In the genomic region with DNA sequence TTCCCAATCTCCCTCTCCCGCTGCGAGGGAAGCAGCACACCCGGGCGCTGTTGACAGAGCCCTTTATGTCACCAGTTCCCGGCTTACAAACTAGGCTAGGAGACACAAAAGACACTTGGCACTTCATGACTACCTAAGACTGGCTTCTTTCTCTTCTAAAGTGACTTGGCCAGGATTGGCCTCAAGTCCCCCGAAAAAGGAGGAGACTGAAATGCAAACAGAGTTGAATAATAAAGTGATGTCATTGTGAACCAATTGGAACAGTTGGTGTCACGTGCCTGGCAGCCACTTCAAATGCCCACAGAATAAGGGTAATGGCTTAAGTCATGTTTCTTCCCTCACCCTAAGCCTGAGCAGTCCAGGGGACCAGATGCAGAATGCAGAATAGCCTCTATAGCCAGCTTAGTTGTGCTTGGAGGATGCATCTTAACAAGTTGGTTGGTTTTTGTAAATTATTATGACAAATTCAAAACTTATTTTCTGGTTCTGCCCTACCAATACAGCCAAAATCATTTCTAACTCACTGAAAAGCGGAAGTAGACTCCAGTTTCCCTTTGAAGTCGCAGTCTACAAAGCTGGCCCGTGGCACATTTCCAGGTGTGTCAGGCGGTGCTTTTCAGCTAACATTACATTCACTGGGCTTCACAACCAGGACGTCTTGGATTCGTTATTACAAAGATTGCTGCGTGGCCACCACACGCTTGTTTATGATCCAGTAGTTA, we compare ENCODE assay signal across 8 mouse cellular contexts.
DNase-seq lines count a peak whose midpoint lies in the region; ATAC-seq and TF ChIP-seq lines count a peak whose summit lies in the region.

No protein-coding gene starts in this region.

- dilution Hi-C loops in CH12.LX (cut with MboI; ENCODE audit: extremely low pct_ligation_motif_present, extremely low pct_unique_long_range_greater_than_20kb, low sequenced_read_pairs): no loop called here

- no peak for TF ChIP-seq POLR2A in CH12.LX (IDR thresholded peaks at IDR 0.05; ENCODE audit: low read depth, low read length)

- no peak overlapping the region for H3K9ac ChIP-seq in CH12.LX (ENCODE audit: insufficient read depth, low read depth)
- no peak overlapping the region for H3K9ac ChIP-seq in limb, embryonic 15.5 days

- no peaks in the 10 kb centered on the region for H3K36me3 ChIP-seq in CH12.LX (replicated peaks in 1 of 2; ENCODE audit: control insufficient read depth in 1 of 2, insufficient read depth in 1 of 2, low read length in 1 of 2)
- no peaks in the 10 kb centered on the region for H3K36me3 ChIP-seq in limb, embryonic 15.5 days

- H3K27me3 ChIP-seq in CH12.LX (replicated peaks): no peaks in the 10 kb centered on the region
- H3K27me3 ChIP-seq in limb, embryonic 15.5 days: no peaks in the 10 kb centered on the region

- peaks cover 4 to 5% of the 10 kb centered on the region in 2 experiments; a peak in 2 of 4 replicates for H3K4me1 ChIP-seq in CH12.LX (ENCODE audit: control insufficient read depth in 1 of 2, insufficient read depth in 2 of 2)
- peaks cover 22% of the 10 kb centered on the region for H3K4me1 ChIP-seq in limb, embryonic 15.5 days

- peak; percentile 62; the same call in 1 of the 2 replicates for TF ChIP-seq EP300 in CH12.LX (IDR thresholded peaks at IDR 0.05; ENCODE audit: low read length)

- H3K27ac ChIP-seq in CH12.LX (ENCODE audit: insufficient read depth, low read depth): no peak overlapping the region
- H3K27ac ChIP-seq in limb, embryonic 15.5 days: peak overlapping the region; percentile 14; the same call in 1 of the 2 replicates

- TF ChIP-seq RAD21 in CH12.LX (IDR thresholded peaks at IDR 0.05; ENCODE audit: low read depth, low read length): no peak

- DNase-seq in layer of hippocampus, adult 11-12 months (ENCODE audit: low spot score): peak; percentile 49
- DNase-seq in layer of hippocampus, adult 9-10 months (ENCODE audit: low spot score): no peak
- no peak for DNase-seq in CH12.LX (ENCODE audit: extremely low read depth)
- peak; percentile 64 to 72 for DNase-seq in adrenal gland, postnatal 36 days
- peak; percentile 39 for DNase-seq in heart, postnatal 4 days
- peak; percentile 49 for DNase-seq in thymus, postnatal 14 days
- no peak for DNase-seq in spleen, adult 12 weeks (ENCODE audit: low spot score)

- peak overlapping the region; percentile 50; the same call in 1 of the 2 replicates for H3K4me2 ChIP-seq in CH12.LX (ENCODE audit: insufficient read depth, low read depth, poor library complexity, severe bottlenecking)
- no peak overlapping the region; the same call in 1 of the 2 replicates for H3K4me2 ChIP-seq in limb, embryonic 15.5 days

- no peak for ATAC-seq in limb, embryonic 15.5 days (ENCODE audit: insufficient number of reproducible peaks, low FRiP score, low TSS enrichment, low read depth)

- no peak overlapping the region for H3K4me3 ChIP-seq in CH12.LX (replicated peaks in 1 of 3; ENCODE audit: low read depth in 2 of 3, low read length in 2 of 3, poor library complexity in 1 of 3)
- no peak overlapping the region for H3K4me3 ChIP-seq in limb, embryonic 15.5 days

- H3K9me3 ChIP-seq in CH12.LX (replicated peaks; ENCODE audit: low read length): no peaks in the 10 kb centered on the region
- H3K9me3 ChIP-seq in limb, embryonic 15.5 days: no peaks in the 10 kb centered on the region

- H3K79me2 ChIP-seq in CH12.LX (replicated peaks; ENCODE audit: control insufficient read depth, extremely low read depth, insufficient read depth, poor library complexity, severe bottlenecking): no peaks in the 10 kb centered on the region

- in situ Hi-C loops in CH12.LX (cut with MboI; ENCODE audit: low pct_ligation_motif_present, low pct_unique_long_range_greater_than_20kb, low sequenced_read_pairs): no loop called here

- no peak for TF ChIP-seq CTCF in CH12.LX (conservative IDR thresholded peaks at IDR 0.05 in 1 of 2, IDR thresholded peaks at IDR 0.05 in 1 of 2; ENCODE audit: low read depth in 2 of 2, low read length in 2 of 2)

- 36% methylated on average over 15 of the region's 15 CpGs for WGBS in limb, embryonic 15.5 days

TF ChIP-seq in CH12.LX, 34 proteins besides CTCF, POLR2A, EP300 and RAD21:
- TF ChIP-seq MAZ (IDR thresholded peaks at IDR 0.05; ENCODE audit: low read depth, low read length) (no peak), ZMIZ1 (IDR thresholded peaks at IDR 0.05; ENCODE audit: low read depth, low read length) (no peak), UBTF (IDR thresholded peaks at IDR 0.05; ENCODE audit: low read depth, low read length) (no peak), ETS1 (conservative IDR thresholded peaks at IDR 0.05; ENCODE audit: low read depth, low read length) (no peak), USF1 (IDR thresholded peaks at IDR 0.05; ENCODE audit: low read depth, low read length) (peak; percentile 43), IRF4 (IDR thresholded peaks at IDR 0.05; ENCODE audit: low read depth, low read length) (0 out of 2 replicates have a peak, but pooled peaks have one; percentile 23), ZNF384 (IDR thresholded peaks at IDR 0.05; ENCODE audit: low read depth, low read length) (no peak), ELF1 (IDR thresholded peaks at IDR 0.05; ENCODE audit: low read depth, low read length) (0 out of 2 replicates have a peak, but pooled peaks have one; percentile 24), RCOR1 (conservative IDR thresholded peaks at IDR 0.05; ENCODE audit: low read depth, low read length) (no peak; the same call in 1 of the 2 replicates), MEF2A (IDR thresholded peaks at IDR 0.05; ENCODE audit: borderline replicate concordance, low read depth, low read length) (no peak), GABPA (IDR thresholded peaks at IDR 0.05; ENCODE audit: insufficient replicate concordance, low read depth, low read length) (no peak), SMC3 (IDR thresholded peaks at IDR 0.05; ENCODE audit: low read depth, low read length) (no peak), JUND (conservative IDR thresholded peaks at IDR 0.05; ENCODE audit: low read depth, low read length) (no peak), JUN (IDR thresholded peaks at IDR 0.05; ENCODE audit: insufficient read depth, low read depth, low read length) (no peak), NELFE (IDR thresholded peaks at IDR 0.05; ENCODE audit: low read depth, low read length) (no peak), MAFK (IDR thresholded peaks at IDR 0.05; ENCODE audit: insufficient replicate concordance, low read length) (no peak), MXI1 (IDR thresholded peaks at IDR 0.05; ENCODE audit: low read depth, low read length) (no peak), TBP (conservative IDR thresholded peaks at IDR 0.05; ENCODE audit: low read depth, low read length) (no peak), USF2 (conservative IDR thresholded peaks at IDR 0.05; ENCODE audit: low read depth, low read length) (peak; percentile 50; the same call in 1 of the 2 replicates), KAT2A (IDR thresholded peaks at IDR 0.05; ENCODE audit: insufficient replicate concordance, low read length) (no peak), CHD2 (IDR thresholded peaks at IDR 0.05; ENCODE audit: low read length) (no peak), ZC3H11A (IDR thresholded peaks at IDR 0.05; ENCODE audit: low read depth, low read length) (no peak), TCF12 (IDR thresholded peaks at IDR 0.05; ENCODE audit: low read depth, low read length) (no peak), MYC (IDR thresholded peaks at IDR 0.05; ENCODE audit: low read depth, low read length) (no peak), MAX (IDR thresholded peaks at IDR 0.05; ENCODE audit: low read length) (0 out of 2 replicates have a peak, but pooled peaks have one; percentile 20), SIN3A (IDR thresholded peaks at IDR 0.05; ENCODE audit: low read length) (no peak), PAX5 (IDR thresholded peaks at IDR 0.05; ENCODE audit: low read length) (no peak), BHLHE40 (IDR thresholded peaks at IDR 0.05; ENCODE audit: low read depth, low read length) (peak; percentile 80), E2F4 (IDR thresholded peaks at IDR 0.05; ENCODE audit: insufficient replicate concordance, low read depth, low read length) (no peak), NRF1 (IDR thresholded peaks at IDR 0.05; ENCODE audit: low read depth, low read length) (no peak), CHD1 (IDR thresholded peaks at IDR 0.05; ENCODE audit: low read depth, low read length) (no peak), HCFC1 (IDR thresholded peaks at IDR 0.05; ENCODE audit: low read depth, low read length) (no peak)

Comparison
In these comparisons a context has a peak if more than half of its experiments do, and no peak if none do; other contexts are left out.
1. DNase-seq: peak in layer of hippocampus, adult 11-12 months (single experiment), adrenal gland, postnatal 36 days (2 of 2), heart, postnatal 4 days (single experiment) and thymus, postnatal 14 days (single experiment); none in layer of hippocampus, adult 9-10 months (single experiment), CH12.LX (single experiment) and spleen, adult 12 weeks (single experiment).